Mouse (Mus musculus) activated CD4-positive, CD25-positive, alpha-beta regulatory T cell, adult 4 months (primary cell): ENCODE data around the gene Gbgt1. TPM values are rescaled to one million over a fixed set of nuclear protein-coding genes. Genes with fewer than 3 reads are reported as not detected.
"Not testable (repeated sequence)": the region's sequence is repeated elsewhere in the genome, so short reads cannot be mapped to it uniquely, and the experiment has no call there.

Experiments used
- ATAC-seq: one replicate; pipeline ENCODE4 v1.8.0; 2017
- polyA plus RNA-seq, 2 experiments: library from polyadenylated mRNA; unstranded; fragments of 100-300 nt; shearing (Covaris generic); gene quantifications; one replicate each; pipeline ENCODE4 v1.2.1; 2017

The Gbgt1 gene
- polyA plus RNA-seq, 2 experiments from 2014 or later: not detected

DNA sequence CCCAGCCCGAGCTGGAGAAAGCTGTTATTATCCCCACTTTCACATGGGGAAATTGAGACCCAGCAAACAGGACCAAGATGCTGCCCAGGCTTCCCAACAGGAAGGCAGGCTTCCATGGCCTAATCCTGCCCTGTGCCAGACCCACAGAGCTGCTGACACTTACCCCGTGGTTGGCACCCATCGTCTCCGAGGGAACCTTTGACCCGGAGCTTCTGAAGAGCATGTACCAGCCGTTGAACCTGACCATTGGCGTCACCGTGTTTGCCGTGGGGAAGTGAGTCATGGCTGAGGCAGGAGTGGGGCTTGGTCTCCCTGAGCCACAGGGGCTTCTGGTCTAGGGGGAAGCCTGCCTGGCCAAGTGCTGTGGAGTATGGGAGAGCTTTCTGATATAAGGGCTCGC, 6.3 kb downstream of the Gbgt1 start:
- no peak for ATAC-seq

GRCm38 (mm10) chr2:28504676-28505075, 8.0 kb downstream of the Gbgt1 start:
- no peak for ATAC-seq

GRCm38 (mm10) chr2:28505795-28506194, 9.1 kb downstream of the Gbgt1 start, which contains the start of gene Gm10134:
Gene Gm10134, plus strand, starts transcription at chr2:28506095.
- no peak for ATAC-seq

DNA sequence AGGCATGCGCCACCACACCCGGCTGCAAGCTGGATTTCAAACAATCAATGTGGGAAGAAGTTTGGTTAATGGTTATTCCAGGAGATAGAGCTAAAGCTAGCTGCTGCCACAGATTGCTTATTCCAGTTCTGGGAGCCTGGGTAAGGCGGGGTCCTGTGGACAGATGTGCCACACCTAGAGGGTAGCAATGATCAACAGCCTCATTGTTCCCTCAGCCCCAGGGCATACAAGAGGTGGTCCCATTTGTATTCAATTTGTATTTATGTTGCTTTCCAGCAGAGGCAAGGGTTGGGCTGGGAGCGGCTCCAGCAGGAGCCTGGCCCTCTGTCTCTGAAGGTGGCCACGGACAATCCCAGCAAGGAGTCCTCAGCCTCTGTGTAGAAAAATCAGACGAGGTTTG, 9.6 kb downstream of the Gbgt1 start:
- ATAC-seq: no peak

- ATAC-seq: not testable (repeated sequence)
These were observed 14.9 kb downstream of the Gbgt1 start for GRCm38 (mm10) chr2:28511600-28511999.

DNA sequence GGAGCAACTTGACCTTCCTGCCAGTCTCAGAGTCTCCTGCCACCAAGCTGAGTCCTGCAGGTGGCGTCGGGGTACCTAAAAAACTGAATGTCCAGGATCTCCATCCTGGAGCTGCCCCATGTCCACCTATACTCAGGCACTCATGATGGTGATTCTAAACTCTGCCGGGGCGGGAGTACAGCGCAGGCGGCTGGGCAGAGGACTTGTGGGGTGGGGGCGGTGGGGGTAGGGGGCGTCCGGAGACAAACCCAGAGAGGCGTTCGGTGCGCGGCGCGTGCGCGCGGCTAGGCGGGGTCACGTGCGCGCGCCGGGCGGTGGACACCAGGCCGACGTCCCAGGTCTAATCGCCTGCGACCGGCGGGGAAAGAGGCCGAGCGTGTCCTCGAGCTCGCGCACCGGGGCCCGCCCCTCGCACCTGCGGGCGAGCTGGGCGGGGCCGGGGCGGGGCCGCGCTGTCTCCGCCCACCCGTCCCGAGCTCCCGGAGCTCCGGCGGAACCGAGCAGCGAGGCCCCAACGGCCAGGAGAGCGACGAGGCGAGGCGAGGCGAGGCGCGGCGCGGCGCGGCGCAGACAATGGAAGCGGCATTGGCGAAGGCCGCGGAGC, 16.2 kb downstream of the Gbgt1 start, which contains the start of gene Ralgds:
Gene Ralgds (plus strand): TSS at position 328 of the 604 bp plus-strand sequence.
- peak; percentile 7 for ATAC-seq

DNA sequence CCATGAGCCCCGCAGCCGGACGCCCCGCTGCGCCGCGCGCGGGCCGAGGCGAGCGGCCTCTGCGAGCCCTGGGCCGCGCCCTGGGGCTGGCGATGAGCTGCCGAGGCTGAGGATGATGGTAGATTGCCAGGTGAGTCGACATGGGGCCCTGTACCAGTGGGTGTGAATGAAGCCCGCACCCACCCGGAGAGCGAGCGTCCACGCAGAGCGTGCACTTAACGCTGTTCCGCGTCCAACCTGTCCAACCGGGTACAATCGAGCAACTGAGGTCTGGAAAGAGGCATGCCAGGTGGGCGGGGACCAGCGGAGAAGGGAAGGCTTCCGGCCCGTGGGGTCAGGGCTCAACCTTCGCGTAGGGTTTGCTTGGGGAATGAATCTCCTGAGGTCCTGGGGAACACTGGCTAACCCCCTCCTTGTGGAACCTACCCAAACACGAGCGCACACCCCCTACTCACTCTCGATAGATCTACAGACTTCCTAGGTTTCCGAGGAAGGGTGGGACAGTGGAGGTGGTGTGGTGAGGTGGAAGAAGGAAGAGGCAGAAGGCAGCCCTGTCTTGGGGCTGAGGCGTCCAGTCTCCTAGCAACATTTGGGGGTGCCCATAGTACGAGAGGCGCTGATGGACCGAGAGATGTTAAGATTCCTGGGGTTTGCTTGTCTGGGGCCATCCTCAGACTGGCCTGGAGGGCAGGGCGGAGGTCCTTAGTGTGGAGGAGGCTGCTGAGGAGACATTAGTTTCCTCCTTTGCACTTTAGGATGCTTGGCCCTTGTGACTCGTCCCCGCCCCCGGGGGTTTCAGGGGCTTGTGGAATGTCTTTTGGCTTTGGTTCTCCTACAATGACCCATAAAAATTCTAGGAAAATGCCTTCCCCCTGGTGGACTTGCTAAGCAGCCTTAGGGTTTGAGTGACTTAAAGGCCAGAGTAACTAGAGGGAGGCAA, 17.0 kb downstream of the Gbgt1 start:
- no peak for ATAC-seq

- peak; percentile 36 for ATAC-seq
These were observed 17.8 kb downstream of the Gbgt1 start for GRCm38 (mm10) chr2:28514489-28514888.

DNA sequence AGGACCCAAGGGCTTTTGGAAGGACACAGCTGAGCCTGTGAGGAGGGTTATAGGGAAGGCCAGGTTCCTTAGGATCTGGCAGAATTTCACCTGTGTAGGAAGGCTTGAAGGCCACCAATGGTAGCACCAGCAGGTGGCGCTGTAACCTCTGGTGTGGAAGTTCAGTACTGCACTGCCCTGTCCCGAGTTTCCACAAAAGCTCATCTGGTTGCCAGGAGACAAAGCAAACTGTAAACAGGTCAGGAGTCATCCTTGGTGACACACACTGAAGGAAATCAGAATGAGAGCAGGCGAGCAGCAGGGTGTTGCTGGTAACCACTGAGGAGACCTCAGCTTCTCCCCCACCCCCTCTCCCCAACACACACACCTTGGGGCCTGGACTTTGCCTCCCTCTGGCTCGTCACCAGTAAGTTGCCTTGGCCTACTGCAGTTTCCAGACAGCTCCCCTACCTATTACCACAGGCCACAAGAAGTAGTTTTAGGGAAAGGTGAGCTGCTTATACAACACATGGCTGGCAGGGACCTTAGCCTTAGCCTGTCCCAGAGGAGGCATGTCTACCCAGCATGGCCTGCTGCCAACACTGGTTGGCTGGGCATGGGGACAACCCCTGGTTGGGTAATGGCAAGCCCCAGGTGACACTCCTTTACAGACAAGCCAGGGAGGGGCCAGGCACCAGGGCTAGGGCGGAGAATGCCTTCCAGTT, 20.7 kb downstream of the Gbgt1 start:
- ATAC-seq: peak; percentile 53

- ATAC-seq: peak; percentile 78
These were observed 21.5 kb downstream of the Gbgt1 start for GRCm38 (mm10) chr2:28518231-28518630.

DNA sequence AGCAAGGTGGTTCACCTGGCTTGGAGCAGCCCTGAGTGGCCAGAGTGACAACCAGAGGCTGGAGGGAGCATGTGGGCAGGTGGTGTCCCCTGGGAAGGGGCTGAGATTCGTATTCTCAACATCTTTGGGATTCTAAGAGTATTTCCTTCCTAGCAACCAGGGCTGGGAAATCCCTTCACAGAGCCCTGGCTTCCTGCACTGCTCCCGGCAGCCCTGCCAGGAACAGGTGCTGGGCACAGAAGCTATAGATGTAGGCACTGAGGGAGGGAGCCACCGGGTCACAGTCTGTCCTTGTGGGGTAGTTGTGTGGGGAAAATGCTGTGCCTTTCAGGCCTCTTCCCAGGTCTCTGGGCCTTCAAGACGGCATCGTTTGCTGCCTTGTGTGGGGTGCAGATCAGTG, 23.9 kb downstream of the Gbgt1 start:
- ATAC-seq: no peak

DNA sequence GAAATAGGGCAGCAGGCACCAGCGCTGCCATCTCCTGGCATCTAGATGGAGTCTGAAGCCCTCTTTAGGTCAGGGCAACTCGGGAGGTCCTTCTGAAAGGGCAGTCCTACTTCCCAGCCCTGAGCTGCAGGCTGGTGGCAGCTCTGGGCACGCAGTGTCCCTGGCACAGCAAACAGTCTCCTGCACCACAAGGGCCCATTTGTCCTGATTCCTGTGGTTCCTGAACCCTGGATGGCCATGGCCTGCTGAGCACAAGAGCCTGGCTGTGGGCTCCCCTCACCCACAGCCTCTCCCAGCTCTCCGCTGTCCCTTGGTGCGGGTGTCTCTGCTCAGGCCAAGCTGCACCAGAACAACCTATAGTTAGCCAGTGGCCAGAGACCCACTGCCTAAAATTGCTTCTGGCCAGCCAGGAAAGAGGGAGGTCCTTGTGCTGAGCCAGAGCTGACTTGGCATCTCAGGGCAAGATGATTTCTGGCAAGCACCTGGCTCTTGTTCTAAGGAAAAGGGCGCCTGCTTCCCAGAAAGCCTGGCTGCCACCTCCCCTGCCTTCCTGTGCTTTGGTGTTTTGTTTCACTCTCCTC, 25.0 kb downstream of the Gbgt1 start:
- no peak for ATAC-seq

- ATAC-seq: no peak
These were observed 25.5 kb downstream of the Gbgt1 start for GRCm38 (mm10) chr2:28522166-28522565.

GRCm38 (mm10) chr2:28523643-28524117, 27.0 kb downstream of the Gbgt1 start:
- no peak for ATAC-seq

GRCm38 (mm10) chr2:28524406-28524805, 27.7 kb downstream of the Gbgt1 start:
- no peak for ATAC-seq

DNA sequence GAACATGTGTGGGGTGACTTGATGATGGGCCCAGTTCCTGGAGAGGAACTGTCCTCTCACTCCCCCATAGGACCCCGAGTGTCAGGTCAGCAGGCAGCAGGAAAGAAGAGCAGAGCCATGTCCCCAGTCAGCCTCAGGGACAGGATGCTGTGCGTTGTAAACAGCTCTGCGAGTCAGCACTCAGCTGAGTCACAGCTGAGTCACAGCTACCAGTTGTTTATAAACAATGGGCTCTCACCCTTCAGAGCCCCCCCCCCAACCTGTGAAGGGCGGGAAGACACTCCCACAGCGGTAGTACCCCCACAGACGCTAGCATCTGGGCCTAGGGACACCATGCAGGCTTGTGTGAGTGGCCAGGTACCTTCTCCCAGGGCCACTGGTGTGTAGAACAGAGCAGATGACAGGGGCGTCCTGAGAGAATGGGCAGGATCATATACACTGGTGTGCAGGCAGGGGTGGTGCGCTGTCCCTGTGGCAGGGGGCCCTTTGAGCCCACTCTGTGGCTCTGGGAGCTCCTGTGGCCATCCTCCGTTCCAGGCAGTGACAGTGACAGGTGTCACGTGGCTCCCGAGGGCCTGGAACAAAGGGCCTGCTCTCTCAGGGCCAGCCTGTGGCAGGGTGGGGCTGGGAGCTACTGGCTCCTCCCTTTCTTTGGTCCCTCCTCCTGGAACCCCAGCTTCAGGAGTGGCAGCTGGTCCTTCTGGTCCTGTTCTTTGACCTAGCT, 28.7 kb downstream of the Gbgt1 start:
- peak; percentile 73 for ATAC-seq

DNA sequence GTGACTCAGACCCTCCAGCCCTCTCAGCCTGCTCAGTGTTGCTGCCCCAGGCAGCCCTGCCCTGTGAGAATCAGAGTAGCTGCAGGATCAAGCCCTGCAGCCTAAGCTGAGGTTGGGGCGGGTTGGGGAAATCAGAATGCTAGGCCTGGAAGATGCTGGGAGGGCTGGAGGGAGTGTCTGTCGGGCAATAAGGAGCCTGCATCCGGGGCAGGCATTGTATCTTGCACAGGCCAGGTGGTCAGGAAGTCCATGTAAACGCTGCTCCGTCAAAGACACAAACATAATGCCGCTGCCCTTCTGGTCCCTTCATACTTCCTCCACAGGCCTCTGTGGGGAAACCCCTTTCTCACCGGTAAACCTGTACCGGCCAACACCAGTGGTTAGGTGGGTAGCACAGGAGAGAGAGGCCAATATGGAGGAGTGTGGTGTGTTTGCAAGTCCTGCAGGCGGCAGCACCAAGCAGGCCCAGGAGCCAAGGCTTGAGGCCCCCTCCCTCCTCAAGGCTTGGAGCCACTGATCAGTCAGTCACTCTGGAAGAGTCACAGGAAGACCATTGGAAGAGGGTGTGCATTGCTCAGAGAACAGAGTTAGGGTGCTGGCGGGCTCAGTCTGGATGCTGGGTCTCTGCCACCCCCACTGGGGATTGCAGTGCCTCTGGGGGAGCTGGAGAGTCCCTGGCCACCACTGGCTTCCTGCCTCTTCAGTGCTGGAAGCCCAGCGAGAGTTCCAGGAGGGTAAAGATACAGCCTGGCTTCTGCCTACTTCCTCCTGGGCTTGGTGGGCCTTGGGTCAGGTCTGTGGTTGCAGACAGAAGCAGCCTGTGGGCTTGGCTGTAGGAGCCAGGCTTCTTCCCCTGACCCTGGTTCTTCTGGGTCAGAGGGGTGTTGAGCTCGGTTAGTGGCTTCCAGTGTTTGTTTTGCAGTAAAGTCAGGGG, 29.5 kb downstream of the Gbgt1 start:
- peak; percentile 65 for ATAC-seq

DNA sequence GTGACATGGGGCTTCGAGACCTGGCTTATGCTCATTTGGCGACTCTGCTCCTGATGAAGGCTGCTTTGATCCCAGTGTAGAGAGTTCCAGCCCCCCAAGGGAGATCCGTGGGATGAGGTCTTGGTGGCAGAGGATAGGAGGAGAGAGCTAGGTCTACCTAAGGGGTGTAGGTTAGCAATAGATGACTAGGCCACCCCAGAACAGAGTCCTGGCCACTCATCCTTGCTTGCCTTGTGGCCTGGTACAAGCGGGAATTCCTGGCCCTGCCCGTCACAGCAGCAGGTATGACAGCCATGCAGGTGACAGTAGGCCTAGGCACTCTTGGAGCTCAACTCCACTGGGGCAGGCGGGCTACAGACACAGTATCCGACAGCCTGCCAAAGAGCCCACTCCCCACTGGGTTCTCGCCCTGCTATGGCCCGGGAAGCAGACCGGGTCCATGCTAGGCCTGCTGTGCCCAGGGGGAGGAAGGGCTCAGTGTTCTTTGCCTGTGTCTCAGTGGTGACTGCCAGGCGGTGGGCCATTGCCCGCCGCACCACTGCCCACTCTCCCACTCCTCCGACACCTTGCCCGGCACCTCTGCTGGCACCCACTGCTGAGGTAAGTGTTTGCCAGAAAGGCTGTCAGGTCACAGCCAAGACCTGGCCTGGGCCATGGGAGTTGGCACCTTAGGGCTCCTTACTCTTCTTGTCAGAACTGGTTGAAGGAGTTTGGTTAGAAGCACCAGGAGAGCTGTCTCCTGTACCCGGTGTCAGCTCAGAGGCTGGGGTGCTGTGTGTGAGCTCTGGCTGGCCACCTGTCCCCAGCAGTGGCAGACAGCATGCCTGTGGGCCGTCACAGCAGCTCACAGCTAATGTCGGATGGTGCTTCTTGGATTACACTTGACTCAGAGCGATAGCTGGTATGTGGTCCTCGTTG, 31.0 kb downstream of the Gbgt1 start:
- ATAC-seq: no peak

- ATAC-seq: no peak
These were observed 31.7 kb downstream of the Gbgt1 start for GRCm38 (mm10) chr2:28528354-28528730.

DNA sequence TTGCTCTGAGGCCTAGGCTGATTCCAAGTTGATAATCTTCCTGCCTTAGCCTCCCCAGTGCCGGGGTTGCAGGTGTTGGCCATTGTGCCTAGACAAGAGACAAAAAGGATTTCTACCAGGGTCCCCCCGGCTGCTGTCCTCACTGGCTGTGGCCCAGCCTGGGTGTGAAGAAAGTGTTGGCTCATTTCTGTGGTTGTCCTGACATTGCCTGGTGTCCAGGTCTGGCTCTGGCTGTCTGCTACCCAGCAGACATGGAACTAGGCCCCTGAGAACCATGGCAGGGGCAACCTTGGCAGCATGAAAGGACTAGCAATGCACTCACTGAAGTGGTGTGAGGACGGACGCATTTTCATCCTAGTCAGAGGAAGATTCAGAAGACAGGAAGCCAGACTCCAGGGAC, 33.2 kb downstream of the Gbgt1 start:
- ATAC-seq: no peak
